Mouse (Mus musculus): Measurements from ENCODE around the gene Calca.
"Not testable (repeated sequence)": the region's sequence is repeated elsewhere in the genome, so short reads cannot be mapped to it uniquely, and the experiment has no call there.

Gene Calca

GRCm38 (mm10) chr7:114636102-114636501 is at the start of gene Calca:
Gene Calca (minus strand): TSS chr7:114636357.
- no peak for DNase-seq (ENCODE audit: low read depth, low spot score)
- no peaks in the 10 kb centered on the region for H3K36me3 ChIP-seq (ENCODE audit: control insufficient read depth, insufficient read depth, low read length, poor library complexity, severe bottlenecking)
- H3K27me3 ChIP-seq (ENCODE audit: control insufficient read depth, insufficient read depth, low read length, poor library complexity, severe bottlenecking) = no peaks in the 10 kb centered on the region; the same call in 1 of the 2 replicates

- DNase-seq (ENCODE audit: low read depth, low spot score) = peak; percentile 59
- H3K27me3 ChIP-seq (ENCODE audit: control insufficient read depth, insufficient read depth, low read length, poor library complexity, severe bottlenecking) = no peaks in the 10 kb centered on the region
- no peaks in the 10 kb centered on the region for H3K36me3 ChIP-seq (ENCODE audit: control insufficient read depth, insufficient read depth, low read length, poor library complexity, severe bottlenecking)
These were observed 36.5 kb upstream of the Calca start for GRCm38 (mm10) chr7:114672697-114673096.

- H3K36me3 ChIP-seq (ENCODE audit: control insufficient read depth, insufficient read depth, low read length, poor library complexity, severe bottlenecking) = no peaks in the 10 kb centered on the region
- DNase-seq (ENCODE audit: low read depth, low spot score) = peak; percentile 61
- H3K27me3 ChIP-seq (ENCODE audit: control insufficient read depth, insufficient read depth, low read length, poor library complexity, severe bottlenecking) = no peaks in the 10 kb centered on the region
These were observed 35.2 kb upstream of the Calca start for GRCm38 (mm10) chr7:114671405-114671804.

- DNase-seq (ENCODE audit: low read depth, low spot score) = no peak
- no peaks in the 10 kb centered on the region for H3K36me3 ChIP-seq (ENCODE audit: control insufficient read depth, insufficient read depth, low read length, poor library complexity, severe bottlenecking)
- no peaks in the 10 kb centered on the region for H3K27me3 ChIP-seq (ENCODE audit: control insufficient read depth, insufficient read depth, low read length, poor library complexity, severe bottlenecking)
These were observed 13.6 kb upstream of the Calca start for GRCm38 (mm10) chr7:114649730-114650129.

GRCm38 (mm10) chr7:114648791-114649190 is 12.6 kb upstream of the Calca start:
- no peaks in the 10 kb centered on the region for H3K27me3 ChIP-seq (ENCODE audit: control insufficient read depth, insufficient read depth, low read length, poor library complexity, severe bottlenecking)
- peak; percentile 35 for DNase-seq (ENCODE audit: low read depth, low spot score)
- no peaks in the 10 kb centered on the region for H3K36me3 ChIP-seq (ENCODE audit: control insufficient read depth, insufficient read depth, low read length, poor library complexity, severe bottlenecking)

GRCm38 (mm10) chr7:114635569-114636101 is 522 bp downstream of the Calca start:
- Histone ChIP-seq H3K36me3 (ENCODE audit: control insufficient read depth, insufficient read depth, low read length, poor library complexity, severe bottlenecking) (no peaks in the 10 kb centered on the region), H3K27me3 (ENCODE audit: control insufficient read depth, insufficient read depth, low read length, poor library complexity, severe bottlenecking) (no peaks in the 10 kb centered on the region; the same call in 1 of the 2 replicates)
- peak; percentile 54 for DNase-seq (ENCODE audit: low read depth, low spot score)

- no peaks in the 10 kb centered on the region; the same call in 1 of the 2 replicates for H3K27me3 ChIP-seq (ENCODE audit: control insufficient read depth, insufficient read depth, low read length, poor library complexity, severe bottlenecking)
- H3K36me3 ChIP-seq (ENCODE audit: control insufficient read depth, insufficient read depth, low read length, poor library complexity, severe bottlenecking) = no peaks in the 10 kb centered on the region
- no peak for DNase-seq (ENCODE audit: low read depth, low spot score)
These were observed 1.8 kb downstream of the Calca start for GRCm38 (mm10) chr7:114634386-114634785.

- Histone ChIP-seq H3K36me3 (ENCODE audit: control insufficient read depth, insufficient read depth, low read length, poor library complexity, severe bottlenecking) (no peaks in the 10 kb centered on the region), H3K27me3 (ENCODE audit: control insufficient read depth, insufficient read depth, low read length, poor library complexity, severe bottlenecking) (no peaks in the 10 kb centered on the region)
- DNase-seq (ENCODE audit: low read depth, low spot score) = no peak
These were observed 10.2 kb downstream of the Calca start for GRCm38 (mm10) chr7:114625966-114626365.

- H3K36me3 ChIP-seq (ENCODE audit: control insufficient read depth, insufficient read depth, low read length, poor library complexity, severe bottlenecking) = no peaks in the 10 kb centered on the region
- DNase-seq (ENCODE audit: low read depth, low spot score) = no peak
These were observed 19.4 kb downstream of the Calca start for GRCm38 (mm10) chr7:114616759-114617158.

GRCm38 (mm10) chr7:114594391-114594790 is 41.8 kb downstream of the Calca start:
- H3K27me3 ChIP-seq (ENCODE audit: control insufficient read depth, insufficient read depth, low read length, poor library complexity, severe bottlenecking); DNase-seq (ENCODE audit: low read depth, low spot score); H3K36me3 ChIP-seq (ENCODE audit: control insufficient read depth, insufficient read depth, low read length, poor library complexity, severe bottlenecking): not testable (repeated sequence)

More at GRCm38 (mm10) chr7:114616759-114617158, 19.4 kb downstream of the Calca start:
- H3K27me3 ChIP-seq (ENCODE audit: control insufficient read depth, insufficient read depth, low read length, poor library complexity, severe bottlenecking) = no peaks in the 10 kb centered on the region

GRCm38 (mm10) chr7:114582441-114582840 is 53.7 kb downstream of the Calca start:
- H3K36me3 ChIP-seq (ENCODE audit: control insufficient read depth, insufficient read depth, low read length, poor library complexity, severe bottlenecking) = no peaks in the 10 kb centered on the region
- no peak for DNase-seq (ENCODE audit: low read depth, low spot score)
- no peaks in the 10 kb centered on the region for H3K27me3 ChIP-seq (ENCODE audit: control insufficient read depth, insufficient read depth, low read length, poor library complexity, severe bottlenecking)

Data from splenic B cell, adult 2 months (primary cell).